In the genomic region with DNA sequence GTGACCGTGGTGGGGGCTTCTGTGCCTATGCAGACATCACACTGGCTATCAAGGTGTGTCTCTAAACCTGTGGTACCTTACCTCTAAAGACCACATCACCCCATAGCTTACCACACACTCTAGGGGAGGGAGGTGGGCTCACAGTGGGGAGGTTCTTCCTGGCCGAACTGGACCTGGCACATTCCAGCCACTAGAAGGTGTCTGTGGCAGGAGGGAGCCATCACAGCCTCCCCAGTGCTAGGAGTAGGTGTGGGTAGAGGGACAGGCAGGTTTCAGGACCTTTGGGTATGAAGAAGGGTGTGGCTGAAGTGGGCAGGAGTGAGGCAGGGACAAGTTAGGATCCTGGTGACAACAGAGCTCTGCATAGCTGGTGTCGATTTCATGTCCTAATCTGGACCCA, we compare ENCODE assay signal across 24 mouse cellular contexts. TPM values are rescaled to one million over a fixed set of nuclear protein-coding genes. Genes with fewer than 3 reads are reported as not detected.
DNase-seq lines count a peak whose midpoint lies in the region; ATAC-seq and TF ChIP-seq lines count a peak whose summit lies in the region.
"Had no signal": no experiment of that assay in that cellular context is flagged by ENCODE, and none has a peak within 500 bp of the region (broad histone marks: within the 10 kb centered on the region; RNA-seq: fewer than 3 reads in every experiment).

No protein-coding gene starts in this region.

- 60% methylated on average over 3 of the region's 3 CpGs for whole genome bisulfite sequencing in forebrain, embryonic 11.5 days
- 66% methylated on average over 3 of the region's 3 CpGs for WGBS in forebrain, embryonic 13.5 days
- WGBS in hindbrain, postnatal 0 days: 77% methylated on average over 3 of the region's 3 CpGs
- WGBS in hindbrain, embryonic 10.5 days: 67% methylated on average over 3 of the region's 3 CpGs
- 53% methylated on average over 3 of the region's 3 CpGs for WGBS in liver, embryonic 13.5 days (ENCODE audit: insufficient replicate concordance)
- WGBS in liver, embryonic 12.5 days (ENCODE audit: insufficient replicate concordance): 41% methylated on average over 3 of the region's 3 CpGs
- 66% methylated on average over 3 of the region's 3 CpGs for WGBS in midbrain, embryonic 11.5 days
- WGBS in midbrain, embryonic 16.5 days: 70% methylated on average over 3 of the region's 3 CpGs

- TF ChIP-seq CTCF in hindbrain, postnatal 0 days (IDR thresholded peaks at IDR 0.05; ENCODE audit: low read depth): peak; percentile 44

- H3K27me3 ChIP-seq in forebrain, embryonic 11.5 days (ENCODE audit: control insufficient read depth, insufficient read depth, low read length): no peaks in the 10 kb centered on the region
- H3K27me3 ChIP-seq in forebrain, embryonic 13.5 days: no peaks in the 10 kb centered on the region
- H3K27me3 ChIP-seq in hindbrain, postnatal 0 days (ENCODE audit: insufficient read depth, low read length): no peaks in the 10 kb centered on the region
- no peaks in the 10 kb centered on the region for H3K27me3 ChIP-seq in hindbrain, embryonic 10.5 days (ENCODE audit: insufficient read depth, poor library complexity, severe bottlenecking)
- no peaks in the 10 kb centered on the region for H3K27me3 ChIP-seq in liver, embryonic 13.5 days
- no peaks in the 10 kb centered on the region for H3K27me3 ChIP-seq in liver, embryonic 12.5 days (replicated peaks)
- H3K27me3 ChIP-seq in midbrain, embryonic 11.5 days (ENCODE audit: control insufficient read depth, insufficient read depth, low read length): no peaks in the 10 kb centered on the region
- no peaks in the 10 kb centered on the region for H3K27me3 ChIP-seq in midbrain, embryonic 16.5 days (ENCODE audit: control insufficient read depth, insufficient read depth, low read depth, low read length)
- H3K27me3 ChIP-seq: hindbrain, embryonic 12.5 days; neural tube, embryonic 15.5 days; stomach, embryonic 15.5 days had no signal

- H3K4me1 ChIP-seq in forebrain, embryonic 11.5 days (replicated peaks; ENCODE audit: control insufficient read depth, insufficient read depth, low read length): no peaks in the 10 kb centered on the region
- no peaks in the 10 kb centered on the region for H3K4me1 ChIP-seq in forebrain, embryonic 13.5 days
- no peaks in the 10 kb centered on the region for H3K4me1 ChIP-seq in hindbrain, postnatal 0 days (ENCODE audit: insufficient read depth, low read length)
- peaks cover 15% of the 10 kb centered on the region; the same call in 1 of the 2 replicates for H3K4me1 ChIP-seq in hindbrain, embryonic 10.5 days (replicated peaks)
- peaks cover 58% of the 10 kb centered on the region for H3K4me1 ChIP-seq in liver, embryonic 13.5 days (replicated peaks)
- peaks cover 44% of the 10 kb centered on the region for H3K4me1 ChIP-seq in liver, embryonic 12.5 days
- H3K4me1 ChIP-seq in midbrain, embryonic 11.5 days (ENCODE audit: control insufficient read depth, insufficient read depth, low read length): no peaks in the 10 kb centered on the region
- H3K4me1 ChIP-seq in midbrain, embryonic 16.5 days (ENCODE audit: control insufficient read depth, insufficient read depth, low read length): peaks cover 7% of the 10 kb centered on the region
- H3K4me1 ChIP-seq: stomach, embryonic 15.5 days had no signal

- H3K9ac ChIP-seq in forebrain, embryonic 11.5 days (ENCODE audit: low read length): no peak overlapping the region
- no peak overlapping the region for H3K9ac ChIP-seq in forebrain, embryonic 13.5 days
- H3K9ac ChIP-seq in hindbrain, postnatal 0 days (replicated peaks; ENCODE audit: low read length): no peak overlapping the region
- no peak overlapping the region for H3K9ac ChIP-seq in liver, embryonic 13.5 days
- H3K9ac ChIP-seq in liver, embryonic 12.5 days: no peak overlapping the region
- H3K9ac ChIP-seq in midbrain, embryonic 11.5 days (ENCODE audit: low read length): no peak overlapping the region
- H3K9ac ChIP-seq in midbrain, embryonic 16.5 days (ENCODE audit: low read depth, low read length): no peak overlapping the region
- H3K9ac ChIP-seq: hindbrain, embryonic 12.5 days; neural tube, embryonic 15.5 days; stomach, embryonic 15.5 days had no signal

- ATAC-seq in forebrain, embryonic 11.5 days (replicated peaks; ENCODE audit: low FRiP score): no peak
- no peak for ATAC-seq in forebrain, embryonic 13.5 days
- no peak for ATAC-seq in hindbrain, postnatal 0 days
- ATAC-seq in liver, embryonic 13.5 days (ENCODE audit: low read depth): no peak
- ATAC-seq in liver, embryonic 12.5 days: no peak
- 0 out of 2 replicates have a peak, but pooled peaks have one; percentile 8 for ATAC-seq in midbrain, embryonic 11.5 days (ENCODE audit: low FRiP score)
- no peak for ATAC-seq in midbrain, embryonic 16.5 days

- peak; percentile 50 for DNase-seq in forebrain, embryonic 11.5 days (ENCODE audit: low spot score)
- DNase-seq in hindbrain, postnatal 0 days (ENCODE audit: low spot score): no peak
- no peak for DNase-seq in hindbrain, embryonic 10.5 days (ENCODE audit: low spot score)
- no peak for DNase-seq in liver, embryonic 13.5 days
- no peak for DNase-seq in midbrain, embryonic 11.5 days (ENCODE audit: low spot score, missing footprints)
- DNase-seq: adrenal gland, postnatal 14 days; cerebellum, adult 2 months; cerebellum, postnatal 36 days; heart, postnatal 10 days; kidney, adult 9 months; lung, postnatal 10 days; right cerebral cortex, adult 18-20 months; right cerebral cortex, postnatal 4 days; thymus, adult 18-20 months; thymus, postnatal 36 days had no signal

- no peak overlapping the region for H3K27ac ChIP-seq in forebrain, embryonic 11.5 days (ENCODE audit: low read depth, low read length)
- H3K27ac ChIP-seq in forebrain, embryonic 13.5 days: no peak overlapping the region
- H3K27ac ChIP-seq in hindbrain, postnatal 0 days: no peak overlapping the region
- H3K27ac ChIP-seq in hindbrain, embryonic 10.5 days: no peak overlapping the region
- 0 out of 2 replicates have a peak overlapping the region, but pooled peaks have one; percentile 60 for H3K27ac ChIP-seq in liver, embryonic 13.5 days
- no peak overlapping the region for H3K27ac ChIP-seq in liver, embryonic 12.5 days
- no peak overlapping the region for H3K27ac ChIP-seq in midbrain, embryonic 11.5 days (ENCODE audit: low read depth, low read length)
- H3K27ac ChIP-seq in midbrain, embryonic 16.5 days (ENCODE audit: low read length): no peak overlapping the region
- H3K27ac ChIP-seq: hindbrain, embryonic 12.5 days; neural tube, embryonic 15.5 days; stomach, embryonic 15.5 days had no signal

- H3K9me3 ChIP-seq in forebrain, embryonic 11.5 days (ENCODE audit: control insufficient read depth, low read length): no peaks in the 10 kb centered on the region
- no peaks in the 10 kb centered on the region for H3K9me3 ChIP-seq in forebrain, embryonic 13.5 days (replicated peaks)
- no peaks in the 10 kb centered on the region for H3K9me3 ChIP-seq in hindbrain, postnatal 0 days (ENCODE audit: low read length)
- no peaks in the 10 kb centered on the region for H3K9me3 ChIP-seq in hindbrain, embryonic 10.5 days
- no peaks in the 10 kb centered on the region for H3K9me3 ChIP-seq in liver, embryonic 13.5 days (replicated peaks)
- no peaks in the 10 kb centered on the region for H3K9me3 ChIP-seq in liver, embryonic 12.5 days (replicated peaks)
- no peaks in the 10 kb centered on the region for H3K9me3 ChIP-seq in midbrain, embryonic 11.5 days (ENCODE audit: control insufficient read depth, low read length)
- H3K9me3 ChIP-seq in midbrain, embryonic 16.5 days (replicated peaks; ENCODE audit: control insufficient read depth, low read length, poor library complexity, severe bottlenecking): no peaks in the 10 kb centered on the region
- H3K9me3 ChIP-seq: hindbrain, embryonic 12.5 days; neural tube, embryonic 15.5 days; stomach, embryonic 15.5 days had no signal

- no peak overlapping the region for H3K4me3 ChIP-seq in forebrain, embryonic 11.5 days (ENCODE audit: low read depth, low read length)
- H3K4me3 ChIP-seq in forebrain, embryonic 13.5 days: no peak overlapping the region
- H3K4me3 ChIP-seq in hindbrain, postnatal 0 days (ENCODE audit: low read length): no peak overlapping the region
- no peak overlapping the region for H3K4me3 ChIP-seq in hindbrain, embryonic 10.5 days
- H3K4me3 ChIP-seq in liver, embryonic 13.5 days (replicated peaks): no peak overlapping the region
- H3K4me3 ChIP-seq in liver, embryonic 12.5 days: no peak overlapping the region
- H3K4me3 ChIP-seq in midbrain, embryonic 11.5 days (ENCODE audit: low read depth, low read length): no peak overlapping the region
- H3K4me3 ChIP-seq in midbrain, embryonic 16.5 days (ENCODE audit: low read depth, low read length): no peak overlapping the region
- H3K4me3 ChIP-seq: hindbrain, embryonic 12.5 days; neural tube, embryonic 15.5 days; stomach, embryonic 15.5 days had no signal

- H3K4me2 ChIP-seq in forebrain, embryonic 11.5 days (ENCODE audit: low read depth, low read length, severe bottlenecking): no peak overlapping the region
- H3K4me2 ChIP-seq in forebrain, embryonic 13.5 days: no peak overlapping the region
- H3K4me2 ChIP-seq in hindbrain, postnatal 0 days (ENCODE audit: low read depth, low read length): no peak overlapping the region
- no peak overlapping the region for H3K4me2 ChIP-seq in liver, embryonic 13.5 days
- H3K4me2 ChIP-seq in liver, embryonic 12.5 days: no peak overlapping the region
- H3K4me2 ChIP-seq in midbrain, embryonic 11.5 days: no peak overlapping the region
- H3K4me2 ChIP-seq in midbrain, embryonic 16.5 days (ENCODE audit: low read length): no peak overlapping the region
- H3K4me2 ChIP-seq: heart, embryonic 11.5 days; hindbrain, embryonic 12.5 days; liver, embryonic 11.5 days; neural tube, embryonic 15.5 days; stomach, embryonic 15.5 days had no signal

- H3K36me3 ChIP-seq in forebrain, embryonic 11.5 days (ENCODE audit: control insufficient read depth, insufficient read depth, low read length): no peaks in the 10 kb centered on the region; the same call in 1 of the 2 replicates
- peaks cover 34% of the 10 kb centered on the region for H3K36me3 ChIP-seq in forebrain, embryonic 13.5 days (ENCODE audit: poor library complexity, severe bottlenecking)
- H3K36me3 ChIP-seq in hindbrain, postnatal 0 days (ENCODE audit: insufficient read depth, low read length): peaks cover 13% of the 10 kb centered on the region; the same call in 1 of the 2 replicates
- H3K36me3 ChIP-seq in hindbrain, embryonic 10.5 days: peaks cover 30% of the 10 kb centered on the region
- peaks cover 23% of the 10 kb centered on the region for H3K36me3 ChIP-seq in liver, embryonic 13.5 days
- peaks cover 50% of the 10 kb centered on the region for H3K36me3 ChIP-seq in liver, embryonic 12.5 days
- no peaks in the 10 kb centered on the region for H3K36me3 ChIP-seq in midbrain, embryonic 11.5 days (ENCODE audit: control insufficient read depth, insufficient read depth, low read length)
- H3K36me3 ChIP-seq in midbrain, embryonic 16.5 days (ENCODE audit: control insufficient read depth, insufficient read depth, low read length): peaks cover 17% of the 10 kb centered on the region
- H3K36me3 ChIP-seq: stomach, embryonic 15.5 days had no signal

RNA-seq across cellular contexts. Expression of gene Hdac11, which starts 11.4 kb away (rescaled TPM):
- 12.5 and 14.5 TPM in 2 replicates for polyA plus RNA-seq in forebrain, embryonic 11.5 days (2014; fragmentation: Nextera tagmentation; extraction: Ambion mirVana)
- polyA plus RNA-seq in forebrain, embryonic 13.5 days (2015; fragmentation: Nextera tagmentation; extraction: Ambion mirVana): 15.3 and 21.0 TPM in 2 replicates
- total RNA-seq in hindbrain, postnatal 0 days (2014; rRNA removed): 100 and 111 TPM in 2 replicates
- polyA plus RNA-seq in hindbrain, postnatal 0 days (2015; fragmentation: Nextera tagmentation; extraction: Ambion mirVana): 50.1 and 50.7 TPM in 2 replicates
- 12.3 and 15.6 TPM in 2 replicates for polyA plus RNA-seq in hindbrain, embryonic 10.5 days (2016; fragmentation: Nextera tagmentation; extraction: Ambion mirVana)
- 5.6 and 6.0 TPM in 2 replicates for polyA plus RNA-seq in liver, embryonic 13.5 days (2015; fragmentation: Nextera tagmentation; extraction: Ambion mirVana)
- polyA plus RNA-seq in liver, embryonic 12.5 days (2016; fragmentation: Nextera tagmentation; extraction: Ambion mirVana): 6.0 and 7.5 TPM in 2 replicates
- polyA plus RNA-seq in midbrain, embryonic 11.5 days (2014; fragmentation: Nextera tagmentation; extraction: Ambion mirVana): 12.8 and 13.0 TPM in 2 replicates
- polyA plus RNA-seq in midbrain, embryonic 16.5 days (2015; fragmentation: Nextera tagmentation; extraction: Ambion mirVana): 48.0 and 56.3 TPM in 2 replicates

RNA-seq across cellular contexts. Expression of gene Fbln2, which starts 44.4 kb away (rescaled TPM):
- polyA plus RNA-seq in forebrain, embryonic 11.5 days (2014; fragmentation: Nextera tagmentation; extraction: Ambion mirVana): 38.9 and 42.4 TPM in 2 replicates
- 8.5 and 12.2 TPM in 2 replicates for polyA plus RNA-seq in forebrain, embryonic 13.5 days (2015; fragmentation: Nextera tagmentation; extraction: Ambion mirVana)
- total RNA-seq in hindbrain, postnatal 0 days (2014; rRNA removed): 50.6 and 50.9 TPM in 2 replicates
- polyA plus RNA-seq in hindbrain, postnatal 0 days (2015; fragmentation: Nextera tagmentation; extraction: Ambion mirVana): 18.5 and 21.2 TPM in 2 replicates
- polyA plus RNA-seq in hindbrain, embryonic 10.5 days (2016; fragmentation: Nextera tagmentation; extraction: Ambion mirVana): 28.5 and 32.2 TPM in 2 replicates
- polyA plus RNA-seq in liver, embryonic 13.5 days (2015; fragmentation: Nextera tagmentation; extraction: Ambion mirVana): 8.7 and 8.8 TPM in 2 replicates
- 15.9 and 17.0 TPM in 2 replicates for polyA plus RNA-seq in liver, embryonic 12.5 days (2016; fragmentation: Nextera tagmentation; extraction: Ambion mirVana)
- polyA plus RNA-seq in midbrain, embryonic 11.5 days (2014; fragmentation: Nextera tagmentation; extraction: Ambion mirVana): 21.9 TPM in 2 replicates
- polyA plus RNA-seq in midbrain, embryonic 16.5 days (2015; fragmentation: Nextera tagmentation; extraction: Ambion mirVana): 11.9 and 12.5 TPM in 2 replicates
- total RNA-seq: megakaryocyte, adult 5-6 weeks had no signal

RNA-seq across cellular contexts. Expression of gene Nup210, which starts 51.2 kb away (rescaled TPM):
- polyA plus RNA-seq in forebrain, embryonic 11.5 days (2014; fragmentation: Nextera tagmentation; extraction: Ambion mirVana): 31.9 and 37.4 TPM in 2 replicates
- 17.1 and 23.7 TPM in 2 replicates for polyA plus RNA-seq in forebrain, embryonic 13.5 days (2015; fragmentation: Nextera tagmentation; extraction: Ambion mirVana)
- total RNA-seq in hindbrain, postnatal 0 days (2014; rRNA removed): 63.0 and 76.0 TPM in 2 replicates
- 14.7 and 15.6 TPM in 2 replicates for polyA plus RNA-seq in hindbrain, postnatal 0 days (2015; fragmentation: Nextera tagmentation; extraction: Ambion mirVana)
- 24.0 and 28.8 TPM in 2 replicates for polyA plus RNA-seq in hindbrain, embryonic 10.5 days (2016; fragmentation: Nextera tagmentation; extraction: Ambion mirVana)
- polyA plus RNA-seq in liver, embryonic 13.5 days (2015; fragmentation: Nextera tagmentation; extraction: Ambion mirVana): 28.5 and 34.3 TPM in 2 replicates
- polyA plus RNA-seq in liver, embryonic 12.5 days (2016; fragmentation: Nextera tagmentation; extraction: Ambion mirVana): 54.0 and 55.6 TPM in 2 replicates
- polyA plus RNA-seq in midbrain, embryonic 11.5 days (2014; fragmentation: Nextera tagmentation; extraction: Ambion mirVana): 13.9 and 15.8 TPM in 2 replicates
- polyA plus RNA-seq in midbrain, embryonic 16.5 days (2015; fragmentation: Nextera tagmentation; extraction: Ambion mirVana): 20.5 and 20.7 TPM in 2 replicates
